Mouse (Mus musculus) hindbrain, postnatal 0 days (tissue): ENCODE results near the gene Gm21149. TPM values are rescaled to one million over a fixed set of nuclear protein-coding genes. Genes with fewer than 3 reads are reported as not detected.
"Not testable (repeated sequence)": the region's sequence is repeated elsewhere in the genome, so short reads cannot be mapped to it uniquely, and the experiment has no call there.

Source experiments
- ATAC-seq: fragments of 200-750 bp; cut with Nextera tagmentation; 2 replicates; pipeline ENCODE4 v1.8.0; 2017; ENCODE audit warnings: mild to moderate bottlenecking, moderate TSS enrichment, moderate library complexity
- DNase-seq: peaks from one replicate; pipeline ENCODE4 v3.0.0-alpha.2; 2015; ENCODE audit warnings: low spot score
- H3K27ac ChIP-seq: fragments of 300-500 bp; sonication (generic); 2 replicates; pipeline ENCODE4 v1.5.1; 2014; ENCODE audit warnings: mild to moderate bottlenecking
- H3K27me3 ChIP-seq: fragments of 300-500 bp; sonication (generic); 2 replicates; pipeline ENCODE4 v1.6.1; 2014; ENCODE audit warnings: low read length, mixed read lengths; ENCODE audit not compliant: insufficient read depth
- H3K36me3 ChIP-seq: fragments of 300-500 bp; sonication (generic); 2 replicates; pipeline ENCODE4 v1.6.1; 2014; ENCODE audit warnings: low read length, mixed read lengths; ENCODE audit not compliant: insufficient read depth
- H3K4me1 ChIP-seq: fragments of 300-500 bp; sonication (generic); 2 replicates; pipeline ENCODE4 v1.6.1; 2014; ENCODE audit warnings: antibody characterized with exemption, low read length, mixed read lengths; ENCODE audit not compliant: insufficient read depth
- H3K4me2 ChIP-seq: fragments of 300-500 bp; sonication (generic); 2 replicates; pipeline ENCODE4 v1.6.1; 2014; ENCODE audit warnings: low read depth, mild to moderate bottlenecking, low read length, moderate library complexity, mixed read lengths
- H3K4me3 ChIP-seq: fragments of 300-500 bp; sonication (generic); 2 replicates; pipeline ENCODE4 v1.5.1; 2014; ENCODE audit warnings: low read length
- H3K9ac ChIP-seq: fragments of 300-500 bp; sonication (generic); replicated peaks from 2 replicates; pipeline ENCODE4 v1.6.1; 2014; ENCODE audit warnings: mild to moderate bottlenecking, low read length, moderate library complexity, mixed read lengths
- H3K9me3 ChIP-seq: fragments of 300-500 bp; sonication (generic); 2 replicates; pipeline ENCODE4 v1.6.1; 2016; ENCODE audit warnings: low read length, mixed read lengths
- CTCF ChIP-seq: IDR thresholded peaks from 2 replicates; pipeline ENCODE4 v1.5.1; 2016; ENCODE audit warnings: antibody characterized with exemption, control low read depth, low read depth
- WGBS: fragments of 180-500 bp; shearing (Covaris S2); extraction: QIAGEN DNeasy Blood & Tissue Kit; methylation state at CpG from one replicate; pipeline ENCODE4 v1.1.7; 2014; 5-methylcytosine and 5-hydroxymethylcytosine counted together
- polyA plus RNA-seq: library from polyadenylated mRNA; unstranded; fragments of >200 nt; fragmentation: Nextera tagmentation; extraction: Ambion mirVana; gene quantifications from 2 replicates; pipeline ENCODE4 v1.2.1, GENCODE M21; 2015
- total RNA-seq: library from RNA; depleted of rRNA; stranded (reverse); fragments of >200 nt; gene quantifications from 2 replicates; pipeline ENCODE4 v1.2.3, GENCODE M21; 2014; rRNA removed

Gm21149 gene
- total RNA-seq: not detected in 2 replicates
- not detected in 2 replicates for polyA plus RNA-seq

DNA sequence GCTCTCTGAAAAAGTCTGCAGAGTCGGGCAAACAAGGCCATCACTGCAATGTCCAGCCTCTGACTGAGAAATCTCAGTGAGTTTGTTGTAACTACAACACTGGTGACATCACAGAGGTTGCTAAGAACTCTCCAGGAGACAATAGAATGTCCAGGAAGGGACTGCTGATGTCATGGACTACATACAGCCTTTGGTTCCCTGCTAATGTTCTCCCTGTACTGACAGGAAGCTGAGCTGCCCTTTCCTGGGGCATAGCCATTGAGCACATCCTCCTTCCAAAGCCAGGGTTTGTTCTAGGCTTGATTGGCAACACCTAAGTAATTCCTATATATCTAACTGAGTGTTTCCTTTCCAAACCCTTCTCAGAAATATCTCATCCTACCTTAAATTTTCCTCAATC, at the start of gene Gm21149:
Gene Gm21149, minus strand, starts transcription at position 101 of the 400 bp plus-strand sequence.
- 62% methylated on average over 1 of the region's 1 CpGs for WGBS
- H3K9me3 ChIP-seq: peaks cover 12% of the 10 kb centered on the region; the same call in 1 of the 2 replicates
- H3K4me3 ChIP-seq, H3K4me2 ChIP-seq, H3K36me3 ChIP-seq, H3K9ac ChIP-seq, H3K27me3 ChIP-seq, H3K27ac ChIP-seq, ATAC-seq, H3K4me1 ChIP-seq, DNase-seq: not testable (repeated sequence)

DNA sequence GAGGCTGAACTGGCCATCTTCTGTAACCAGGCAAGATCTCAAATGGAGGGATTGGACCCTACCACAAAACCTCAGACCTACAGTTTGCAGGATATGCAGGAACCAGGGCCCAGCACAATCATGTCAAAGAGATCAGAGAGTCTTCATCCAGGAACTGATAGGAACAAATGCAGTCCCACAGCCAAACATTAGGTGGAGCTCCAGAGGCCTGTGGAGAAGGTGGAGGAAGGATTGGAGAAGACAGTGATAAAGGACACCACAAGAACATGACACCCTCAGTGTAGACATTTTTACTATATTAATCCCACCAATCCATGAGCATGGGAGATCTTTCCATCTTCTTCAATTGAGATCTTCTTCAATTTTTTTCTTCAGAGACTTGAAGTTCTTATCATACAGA, 46.1 kb upstream of the Gm21149 start:
- H3K36me3 ChIP-seq, H3K27ac ChIP-seq, H3K4me1 ChIP-seq, H3K27me3 ChIP-seq, H3K4me3 ChIP-seq, ATAC-seq, H3K4me2 ChIP-seq, DNase-seq, H3K9ac ChIP-seq: not testable (repeated sequence)
- peaks cover 16% of the 10 kb centered on the region for H3K9me3 ChIP-seq

DNA sequence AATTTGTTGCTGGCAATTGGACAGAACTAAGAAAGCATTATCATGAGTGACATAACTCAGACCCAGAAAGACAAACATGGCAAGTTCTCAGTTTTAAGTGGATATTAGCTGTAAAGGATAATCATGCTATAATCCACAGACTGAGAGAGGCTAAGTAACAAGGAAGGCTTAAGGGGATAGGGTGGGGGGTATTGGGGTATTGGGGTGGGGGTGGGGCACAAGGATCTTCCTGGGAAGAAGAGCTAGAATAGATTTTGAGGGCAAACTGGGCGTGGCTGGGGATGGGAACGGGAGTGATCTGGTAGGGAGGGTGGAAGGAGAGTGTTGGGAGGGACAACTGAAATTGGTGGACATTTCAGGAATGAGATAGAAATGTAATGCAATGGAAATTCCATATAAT, 45.7 kb upstream of the Gm21149 start:
- H3K27me3 ChIP-seq, H3K36me3 ChIP-seq, H3K4me2 ChIP-seq, H3K4me1 ChIP-seq, H3K27ac ChIP-seq, H3K9ac ChIP-seq, H3K4me3 ChIP-seq, DNase-seq, ATAC-seq: not testable (repeated sequence)
- H3K9me3 ChIP-seq: peaks cover 13% of the 10 kb centered on the region
- WGBS: 25% methylated on average over 2 of the region's 2 CpGs

DNA sequence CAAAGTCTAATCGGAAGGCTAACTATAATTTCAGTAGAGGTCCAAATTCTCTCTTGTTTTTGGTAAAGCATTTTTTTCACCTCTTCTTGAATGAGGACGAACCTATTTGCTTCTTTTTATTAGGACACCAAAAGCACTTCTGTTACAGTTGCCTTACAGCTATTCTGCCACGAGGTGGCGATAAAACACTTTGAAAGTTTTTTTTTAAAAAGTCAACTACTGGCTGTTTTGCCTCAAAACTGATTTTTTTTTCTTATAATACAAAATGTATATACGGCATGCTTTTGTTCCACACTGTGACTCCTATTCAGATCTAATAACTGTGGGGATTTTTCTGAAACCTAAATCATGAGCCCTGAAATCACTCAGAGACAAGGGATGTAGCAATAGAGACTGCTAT, 44.1 kb upstream of the Gm21149 start:
- not testable (repeated sequence) for H3K36me3 ChIP-seq, H3K27me3 ChIP-seq, DNase-seq, H3K4me1 ChIP-seq, H3K9ac ChIP-seq, H3K27ac ChIP-seq, H3K4me3 ChIP-seq, H3K9me3 ChIP-seq, H3K4me2 ChIP-seq, ATAC-seq
- peak; percentile 40 for TF ChIP-seq CTCF
- 29% methylated on average over 5 of the region's 5 CpGs for WGBS

DNA sequence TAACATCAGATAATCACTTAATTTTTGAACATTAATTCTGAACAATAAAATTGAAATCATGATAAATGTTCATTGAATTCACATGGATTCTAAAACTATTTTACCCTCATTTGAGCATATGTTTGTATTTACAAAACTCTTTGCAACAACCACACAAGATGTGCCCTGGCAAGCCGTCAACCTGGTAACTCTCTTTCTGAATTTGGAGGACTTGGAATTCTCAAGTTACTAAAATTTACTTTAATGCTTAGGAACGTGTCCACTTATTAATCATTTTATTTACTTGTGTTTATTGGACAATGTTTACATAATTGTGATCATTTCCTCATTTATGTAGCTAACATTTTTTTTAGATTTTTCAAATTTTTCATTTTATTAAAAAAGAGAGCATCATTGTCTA, 40.8 kb upstream of the Gm21149 start:
- not testable (repeated sequence) for H3K9me3 ChIP-seq, H3K9ac ChIP-seq, H3K36me3 ChIP-seq, DNase-seq, H3K27me3 ChIP-seq, H3K4me2 ChIP-seq, H3K4me1 ChIP-seq, H3K4me3 ChIP-seq, ATAC-seq, H3K27ac ChIP-seq
- 66% methylated on average over 2 of the region's 2 CpGs for WGBS

DNA sequence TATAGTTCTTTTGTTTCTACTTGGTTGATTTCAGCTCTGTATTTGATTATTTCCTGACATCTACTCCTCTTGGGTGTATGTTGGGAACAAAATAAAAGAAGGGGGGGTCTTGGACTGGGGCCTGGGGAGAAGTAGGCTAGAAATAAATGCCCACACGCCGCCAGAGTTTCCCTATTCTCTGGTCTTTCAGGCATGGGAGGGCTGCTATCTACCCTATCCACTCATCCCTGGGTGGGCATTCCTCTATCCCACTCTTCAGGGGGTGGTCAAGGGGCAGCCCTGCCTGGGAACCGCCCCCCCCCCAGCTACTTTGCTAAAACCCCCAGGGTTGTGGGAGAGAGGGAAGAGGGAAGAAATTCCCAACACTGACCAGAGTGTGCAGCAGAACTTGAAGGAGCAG, 35.9 kb upstream of the Gm21149 start:
- not testable (repeated sequence) for H3K36me3 ChIP-seq, H3K27ac ChIP-seq, H3K4me1 ChIP-seq, H3K4me3 ChIP-seq, H3K9ac ChIP-seq, DNase-seq, H3K4me2 ChIP-seq, H3K27me3 ChIP-seq
- 67% methylated on average over 3 of the region's 3 CpGs for WGBS
- peak; percentile 35; the same call in 1 of the 2 replicates for ATAC-seq
- H3K9me3 ChIP-seq: peaks cover 26% of the 10 kb centered on the region

DNA sequence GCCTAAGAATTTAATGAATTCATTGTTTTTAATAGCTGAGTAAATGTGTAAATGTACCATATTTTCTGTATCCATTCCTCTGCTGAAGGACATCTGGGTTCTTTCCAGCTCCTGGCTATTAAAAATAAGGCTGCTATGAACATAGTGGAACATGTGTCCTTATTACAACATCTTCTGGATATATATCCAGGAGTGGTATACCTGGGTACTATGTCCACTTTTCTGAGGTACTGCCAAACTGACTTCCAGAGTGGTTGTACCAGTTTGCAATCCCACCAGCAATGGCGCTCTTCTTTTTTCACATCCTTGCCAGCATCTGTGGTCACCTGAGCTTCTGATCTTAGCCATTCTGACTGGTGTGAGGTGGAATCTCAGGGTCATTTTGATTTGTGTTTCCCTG, 33.6 kb upstream of the Gm21149 start:
- H3K27ac ChIP-seq, H3K27me3 ChIP-seq, H3K36me3 ChIP-seq, H3K9ac ChIP-seq, H3K4me3 ChIP-seq, ATAC-seq, H3K4me2 ChIP-seq, DNase-seq, H3K4me1 ChIP-seq: not testable (repeated sequence)
- 77% methylated on average over 1 of the region's 1 CpGs for WGBS
- H3K9me3 ChIP-seq: peaks cover 38% of the 10 kb centered on the region

DNA sequence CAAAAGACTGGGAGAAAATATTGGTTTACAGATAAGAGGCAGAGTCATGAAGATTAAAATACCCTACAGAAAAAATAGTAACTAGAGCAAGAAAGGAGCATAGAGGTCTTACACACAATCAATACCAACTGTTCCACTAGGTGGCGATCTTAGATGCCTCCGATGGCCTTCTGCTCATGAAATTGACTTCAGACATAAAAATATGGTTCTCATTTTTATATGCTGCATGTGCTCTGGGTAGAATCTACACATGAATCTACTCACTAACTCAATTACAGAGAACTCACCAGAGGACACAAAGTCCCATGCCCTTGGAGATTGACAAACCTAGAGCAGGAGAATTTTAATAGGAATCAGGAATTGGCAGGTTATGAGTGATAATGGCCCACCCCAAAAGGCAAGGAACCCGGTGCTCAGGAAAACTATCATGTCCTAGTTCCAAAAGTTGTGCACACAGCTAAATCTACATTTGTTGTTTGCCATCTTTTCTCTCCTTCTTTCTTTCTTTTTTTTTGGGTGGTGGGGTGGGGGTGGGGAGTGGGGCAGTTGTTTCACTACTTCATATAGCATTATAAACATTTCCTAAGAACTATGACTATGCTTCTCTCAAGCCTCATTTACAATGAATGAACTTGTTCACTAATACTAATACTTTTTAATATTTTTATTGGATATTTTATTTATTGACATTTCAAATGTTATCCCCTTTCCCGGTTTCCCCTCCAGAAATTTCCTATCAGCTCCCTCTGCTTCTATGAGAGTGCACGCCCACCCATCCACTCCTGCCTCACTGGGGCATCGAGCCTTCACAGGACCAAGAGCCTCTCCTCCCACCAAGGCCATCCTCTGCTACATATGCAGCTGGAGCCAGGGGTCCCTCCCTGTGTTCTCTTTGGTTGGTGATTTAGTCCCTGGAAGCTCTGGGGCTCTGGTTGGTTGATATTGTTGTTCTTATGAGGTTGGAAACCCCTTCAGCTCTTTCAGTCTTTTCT, 32.4 kb upstream of the Gm21149 start:
- WGBS: 64% methylated on average over 6 of the region's 6 CpGs

DNA sequence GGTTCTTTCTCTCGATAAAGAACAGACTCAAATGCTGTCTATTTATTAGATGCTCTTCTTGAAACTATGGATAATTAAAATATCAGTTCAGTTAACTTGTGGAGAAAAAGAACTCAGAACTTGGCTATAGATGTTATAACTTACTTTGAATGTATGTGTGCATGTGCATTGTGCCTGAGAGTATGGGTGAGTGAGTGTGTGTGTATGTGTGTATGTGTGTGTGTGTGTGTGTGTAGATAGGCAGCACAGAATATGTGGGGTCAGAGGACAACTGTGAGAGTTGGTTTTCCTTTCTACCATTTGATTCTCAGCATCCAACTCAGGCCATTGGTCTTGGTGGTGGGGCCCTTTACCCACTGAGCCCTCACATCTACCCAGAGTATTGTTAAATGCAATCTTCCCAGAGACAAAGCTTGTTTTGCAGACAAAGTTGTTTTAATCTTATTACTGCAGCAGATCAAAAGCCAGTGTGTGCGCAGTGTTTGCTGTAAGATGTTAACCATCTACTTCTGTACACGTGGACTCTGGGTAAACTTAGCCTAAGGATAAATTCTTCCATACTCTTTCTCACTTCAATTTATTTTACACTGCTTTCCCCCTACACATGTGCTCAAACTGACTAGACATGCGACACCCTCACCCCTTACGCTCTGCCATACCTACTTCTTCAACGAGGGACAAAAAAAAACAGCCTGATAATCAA, 31.6 kb upstream of the Gm21149 start:
- H3K27ac ChIP-seq, H3K27me3 ChIP-seq, H3K9ac ChIP-seq, H3K4me2 ChIP-seq, H3K36me3 ChIP-seq, H3K4me1 ChIP-seq, H3K4me3 ChIP-seq, ATAC-seq: not testable (repeated sequence)
- WGBS: 67% methylated on average over 6 of the region's 6 CpGs
- H3K9me3 ChIP-seq: peaks cover 34% of the 10 kb centered on the region
- peak; percentile 36 for DNase-seq

More for the DNA sequence above, 32.4 kb upstream of the Gm21149 start:
- ATAC-seq, H3K27ac ChIP-seq, H3K27me3 ChIP-seq, H3K4me2 ChIP-seq, H3K4me1 ChIP-seq, DNase-seq, H3K36me3 ChIP-seq, H3K4me3 ChIP-seq, H3K9ac ChIP-seq: not testable (repeated sequence)
- peaks cover 38% of the 10 kb centered on the region for H3K9me3 ChIP-seq
